Mouse (Mus musculus) thymus, postnatal 4 days (tissue): ENCODE measurements around the gene Olfr262.
"Not testable (repeated sequence)": the region's sequence is repeated elsewhere in the genome, so short reads cannot be mapped to it uniquely, and the experiment has no call there.

Experiments
- DNase-seq: peaks from one replicate; pipeline ENCODE4 v3.0.0; 2021

The Olfr262 gene

GRCm38 (mm10) chr19:12241559-12241958 lies at the start of gene Olfr262:
TSS of gene Olfr262 (minus strand) at chr19:12241659.
- DNase-seq = no peak

GRCm38 (mm10) chr19:12279554-12279953 lies 38.1 kb upstream of the Olfr262 start, which contains the start of gene Olfr1434:
TSS of gene Olfr1434 (plus strand) at chr19:12279854.
- no peak for DNase-seq

GRCm38 (mm10) chr19:12260732-12261131 lies 19.3 kb upstream of the Olfr262 start, which contains the start of gene Olfr235:
TSS of gene Olfr235 (plus strand) at chr19:12261032.
- no peak for DNase-seq

GRCm38 (mm10) chr19:12232496-12232895 lies 9.0 kb downstream of the Olfr262 start, which contains the start of gene Olfr1432:
TSS of gene Olfr1432 (minus strand) at chr19:12232596.
- not testable (repeated sequence) for DNase-seq

GRCm38 (mm10) chr19:12200334-12200733 lies 41.1 kb downstream of the Olfr262 start, which contains the start of gene Olfr1431:
TSS of gene Olfr1431 (plus strand) at chr19:12200634.
- DNase-seq = no peak

- DNase-seq = not testable (repeated sequence)
Measured at GRCm38 (mm10) chr19:12199076-12199475, 42.4 kb downstream of the Olfr262 start.
